Mouse (Mus musculus) frontal cortex, postnatal 10 days (tissue): Measurements from ENCODE around the gene Rpl31.

Source experiments
- DNase-seq, 2 experiments: peaks; one replicate each; pipeline ENCODE4 v3.0.0; 2022; ENCODE audit warnings: low spot score in 2 of 2, mixed read lengths in 1 of 2

Rpl31 gene

DNA sequence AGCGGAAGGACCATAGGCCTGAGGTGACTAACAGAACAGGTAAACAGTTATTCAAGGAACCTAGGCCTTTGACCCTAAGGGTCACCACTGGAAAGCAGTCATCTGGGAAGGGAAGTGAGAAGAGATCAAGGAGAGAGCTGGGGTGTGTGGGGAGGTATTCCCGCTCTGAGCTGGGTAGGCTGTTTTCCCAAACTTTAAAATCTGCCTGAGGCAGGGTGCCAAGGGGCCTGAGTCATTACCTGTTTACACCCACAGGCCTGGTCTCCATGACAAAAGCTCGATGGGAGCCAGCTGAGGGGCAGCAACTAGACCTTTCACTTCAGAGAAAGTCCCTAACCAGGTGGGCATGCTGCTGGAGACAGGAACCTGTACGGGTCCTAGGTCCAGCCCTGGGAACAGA, 31.6 kb downstream of the Rpl31 start:
- no peak for DNase-seq

DNA sequence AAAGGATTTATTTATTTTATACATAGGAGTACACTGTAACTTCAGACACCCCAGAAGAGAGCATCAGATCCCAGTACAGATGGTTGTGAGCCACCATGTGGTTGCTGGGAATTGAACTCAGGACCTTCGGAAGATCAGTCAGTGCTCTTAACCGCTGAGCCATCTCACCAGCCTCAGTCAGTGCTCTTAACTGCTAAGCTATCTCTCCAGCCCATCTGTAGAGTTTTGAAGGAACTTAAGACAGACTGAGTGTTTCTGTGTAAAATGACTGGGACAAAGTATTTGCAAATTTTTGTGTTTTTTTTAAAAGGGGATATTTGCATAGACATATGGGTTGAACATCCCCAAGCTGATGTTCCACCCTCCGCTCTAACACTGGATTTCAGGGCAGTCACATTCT, 32.5 kb downstream of the Rpl31 start:
- DNase-seq: no peak

DNA sequence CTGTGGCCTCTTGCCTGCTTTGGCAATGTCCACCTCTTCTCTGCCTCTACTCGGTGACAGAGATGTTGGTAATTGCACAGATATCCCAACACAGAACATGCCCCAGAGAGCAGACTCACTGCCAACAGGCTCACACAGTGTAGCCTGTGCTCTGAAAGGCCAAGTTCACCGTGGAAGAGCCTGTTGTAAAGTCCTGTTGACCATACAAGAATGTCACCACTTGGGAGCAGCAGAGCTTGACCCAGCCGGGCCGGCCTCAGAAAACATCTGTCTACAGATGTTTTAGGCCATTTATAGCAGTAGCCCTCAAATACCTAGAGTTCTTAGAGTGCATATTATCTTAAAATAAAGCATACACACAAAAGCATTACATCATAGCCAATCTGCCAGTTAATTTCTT, 39.5 kb downstream of the Rpl31 start:
- no peak for DNase-seq

DNA sequence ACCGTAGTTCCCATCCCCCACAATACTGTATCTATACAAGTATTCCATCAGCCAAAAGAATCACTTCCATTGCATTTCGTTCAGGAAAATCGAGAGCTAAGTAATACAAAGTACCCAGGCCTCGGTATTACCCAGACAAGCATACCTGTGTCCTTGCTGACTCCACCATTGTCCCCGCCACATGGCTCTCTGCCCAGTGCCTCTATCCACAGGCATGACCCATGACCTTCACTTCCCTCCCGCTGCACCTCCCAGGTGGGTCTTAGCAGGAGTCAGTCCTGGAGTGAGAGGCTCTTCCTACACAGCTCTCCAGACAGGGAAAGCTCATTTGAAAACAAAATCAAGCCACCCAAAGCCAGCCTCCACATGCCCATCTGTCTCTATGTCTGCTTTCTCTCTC, 40.5 kb downstream of the Rpl31 start:
- no peak for DNase-seq

GRCm38 (mm10) chr1:39408668-39409067, 41.0 kb downstream of the Rpl31 start:
- no peak for DNase-seq

- no peak for DNase-seq
Measured at GRCm38 (mm10) chr1:39410085-39410821, 42.6 kb downstream of the Rpl31 start.

DNA sequence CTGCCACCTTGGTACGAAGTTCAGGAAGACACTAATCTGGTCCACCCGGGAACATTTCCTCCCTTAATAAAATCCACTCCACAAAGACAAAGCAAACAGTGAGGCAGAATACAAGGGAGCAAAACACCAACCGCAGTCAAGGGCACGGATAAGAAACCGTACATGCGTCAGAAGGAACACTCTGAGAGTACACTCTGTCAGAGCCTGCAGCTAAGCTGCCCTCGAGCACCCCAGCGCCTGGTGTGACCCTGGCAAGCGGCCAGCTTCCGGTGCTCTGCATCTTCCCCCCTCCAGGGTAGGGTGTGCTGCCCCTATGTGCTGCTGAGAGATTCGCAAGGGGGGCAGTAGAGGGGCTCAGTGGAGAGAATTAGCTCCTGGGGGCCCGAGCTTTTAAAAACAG, 50.2 kb downstream of the Rpl31 start:
- DNase-seq: no peak

GRCm38 (mm10) chr1:39418852-39419251, 51.2 kb downstream of the Rpl31 start:
- DNase-seq: no peak

- DNase-seq: no peak
Measured at GRCm38 (mm10) chr1:39420987-39421386, 53.3 kb downstream of the Rpl31 start.
